Mouse (Mus musculus) heart, postnatal 0 days (tissue): ENCODE results near the gene Sycp1. TPM values are rescaled to one million over a fixed set of nuclear protein-coding genes. Genes with fewer than 3 reads are reported as not detected.
A peak's percentile ranks its signal among the peaks of the same experiment; 100 is the strongest.

Experiments
- ATAC-seq: fragments of 200-750 bp; cut with Nextera tagmentation; 2 replicates; pipeline ENCODE4 v1.8.0; 2017; ENCODE audit warnings: low read depth, moderate number of reproducible peaks, moderate library complexity; ENCODE audit not compliant: insufficient read depth
- DNase-seq: peaks from one replicate; pipeline ENCODE4 v3.0.0-alpha.2; 2016; ENCODE audit warnings: low spot score
- H3K27ac ChIP-seq: fragments of 300-500 bp; sonication (generic); 2 replicates; pipeline ENCODE4 v1.5.1; 2014; ENCODE audit warnings: low read depth, mild to moderate bottlenecking
- H3K27me3 ChIP-seq: fragments of 300-500 bp; sonication (generic); 2 replicates; pipeline ENCODE4 v1.6.1; 2014; ENCODE audit warnings: low read length, mixed read lengths; ENCODE audit not compliant: control insufficient read depth, insufficient read depth
- H3K36me3 ChIP-seq: fragments of 300-500 bp; sonication (generic); replicated peaks from 2 replicates; pipeline ENCODE4 v1.6.1; 2014; ENCODE audit warnings: low read length, mixed read lengths; ENCODE audit not compliant: control insufficient read depth, insufficient read depth
- H3K4me1 ChIP-seq: fragments of 300-500 bp; sonication (generic); 2 replicates; pipeline ENCODE4 v1.6.1; 2014; ENCODE audit warnings: antibody characterized with exemption; ENCODE audit not compliant: control insufficient read depth, insufficient read depth
- H3K4me2 ChIP-seq: fragments of 300-500 bp; sonication (generic); 2 replicates; pipeline ENCODE4 v1.6.1; 2014; ENCODE audit warnings: low read depth, mild to moderate bottlenecking, low read length, moderate library complexity
- H3K4me3 ChIP-seq: fragments of 300-500 bp; sonication (generic); 2 replicates; pipeline ENCODE4 v1.5.1; 2014; ENCODE audit warnings: low read depth, low read length
- H3K9ac ChIP-seq: fragments of 300-500 bp; sonication (generic); replicated peaks from 2 replicates; pipeline ENCODE4 v1.6.1; 2014; ENCODE audit warnings: low read depth, low read length, mixed read lengths
- H3K9me3 ChIP-seq: fragments of 300-500 bp; sonication (generic); replicated peaks from 2 replicates; pipeline ENCODE4 v1.6.1; 2016; ENCODE audit warnings: low read length; ENCODE audit not compliant: control insufficient read depth
- CTCF ChIP-seq: IDR thresholded peaks from 2 replicates; pipeline ENCODE4 v1.5.1; 2016; ENCODE audit warnings: antibody characterized with exemption, control low read depth, low read depth
- EP300 ChIP-seq: IDR thresholded peaks from 2 replicates; pipeline ENCODE4 v1.6.1; 2016; ENCODE audit warnings: antibody characterized with exemption, low read depth
- WGBS: fragments of 180-500 bp; shearing (Covaris S2); extraction: QIAGEN DNeasy Blood & Tissue Kit; methylation state at CpG from one replicate; pipeline ENCODE4 v1.1.7; 2014; 5-methylcytosine and 5-hydroxymethylcytosine counted together
- polyA plus RNA-seq: library from polyadenylated mRNA; unstranded; fragments of >200 nt; fragmentation: Nextera tagmentation; extraction: Ambion mirVana; gene quantifications from 2 replicates; pipeline ENCODE4 v1.2.1, GENCODE M21; 2015
- total RNA-seq: library from RNA; depleted of rRNA; stranded (reverse); fragments of >200 nt; gene quantifications from 2 replicates; pipeline ENCODE4 v1.2.3, GENCODE M21; 2014; ENCODE audit warnings: low replicate concordance; rRNA removed

Gene Sycp1
- total and polyA plus RNA-seq, 2 experiments from 2014 or later: not detected

GRCm38 (mm10) chr3:102803937-102804336, 132.0 kb downstream of the Sycp1 start:
- WGBS: 10% methylated on average over 3 of the region's 3 CpGs
- TF ChIP-seq EP300: no peak
- peak; percentile 87 for TF ChIP-seq CTCF
- Histone ChIP-seq H3K36me3 (no peaks in the 10 kb centered on the region), H3K27ac (no peak overlapping the region), H3K4me2 (no peak overlapping the region), H3K9me3 (0 out of 2 replicates have a peak, but pooled peaks cover 2% of the 10 kb centered on the region), H3K9ac (no peak overlapping the region), H3K27me3 (no peaks in the 10 kb centered on the region), H3K4me1 (no peaks in the 10 kb centered on the region), H3K4me3 (no peak overlapping the region)
- ATAC-seq: no peak
- DNase-seq: peak; percentile 70

- H3K27ac ChIP-seq: no peak overlapping the region
- TF ChIP-seq CTCF (no peak; the same call in 1 of the 2 replicates), EP300 (no peak)
- no peaks in the 10 kb centered on the region for H3K4me1 ChIP-seq
- H3K4me3 ChIP-seq: no peak overlapping the region
- H3K9me3 ChIP-seq: no peaks in the 10 kb centered on the region
- DNase-seq: no peak
- WGBS: 23% methylated on average over 4 of the region's 4 CpGs
- no peak overlapping the region for H3K9ac ChIP-seq
- no peaks in the 10 kb centered on the region for H3K36me3 ChIP-seq
- no peak overlapping the region for H3K4me2 ChIP-seq
- H3K27me3 ChIP-seq: no peaks in the 10 kb centered on the region
- no peak for ATAC-seq
Observed at GRCm38 (mm10) chr3:102787369-102787768, 148.5 kb downstream of the Sycp1 start.

GRCm38 (mm10) chr3:102782618-102783017, 153.3 kb downstream of the Sycp1 start, which contains the start of gene Tshb:
Gene Tshb, minus strand, starts transcription at chr3:102782718.
- no peak within 1 kb of the TSS for H3K4me3 ChIP-seq
- DNase-seq (no peak), ATAC-seq (no peak)
- no peaks in the 10 kb centered on the region for H3K4me1 ChIP-seq
- no peak within 1 kb of the TSS for H3K9ac ChIP-seq
- no peaks in the 10 kb centered on the region for H3K27me3 ChIP-seq
- WGBS: 64% methylated on average over 2 of the region's 2 CpGs
- TF ChIP-seq EP300 (no peak), CTCF (no peak)
- no peak within 1 kb of the TSS for H3K27ac ChIP-seq
- H3K4me2 ChIP-seq: no peak within 1 kb of the TSS
- no peaks in the 10 kb centered on the region for H3K36me3 ChIP-seq
- H3K9me3 ChIP-seq: no peaks in the 10 kb centered on the region

- Histone ChIP-seq H3K4me3 (no peak overlapping the region), H3K4me2 (no peak overlapping the region), H3K36me3 (peaks cover 13% of the 10 kb centered on the region), H3K9ac (no peak overlapping the region), H3K27me3 (no peaks in the 10 kb centered on the region), H3K4me1 (no peaks in the 10 kb centered on the region), H3K9me3 (no peaks in the 10 kb centered on the region), H3K27ac (no peak overlapping the region)
- no peak for TF ChIP-seq CTCF
- TF ChIP-seq EP300: no peak
- DNase-seq: no peak
- ATAC-seq: no peak
- 82% methylated on average over 4 of the region's 4 CpGs for WGBS
Observed at GRCm38 (mm10) chr3:102773018-102773417, 162.9 kb downstream of the Sycp1 start.

Other genes with a start within 250 kb of the Sycp1 start
- gene Tspan2, start 201.6 kb downstream of the Sycp1 start, total RNA-seq: 16.9 and 90.1 TPM in 2 replicates
- gene Tspan2, start 201.6 kb downstream of the Sycp1 start, polyA plus RNA-seq: 13.2 and 17.1 TPM in 2 replicates
- not detected in 2 replicates for gene Tshb, start 153.4 kb downstream of the Sycp1 start, total RNA-seq
- 0.16 TPM in 1 of 2 replicates, not detected in the other for gene Tshb, start 153.4 kb downstream of the Sycp1 start, polyA plus RNA-seq
- gene Nr1h5, start 28.0 kb upstream of the Sycp1 start, total RNA-seq: not detected in 2 replicates
- 0.04 TPM in 1 of 2 replicates, not detected in the other for gene Nr1h5, start 28.0 kb upstream of the Sycp1 start, polyA plus RNA-seq
- gene Sike1, start 59.6 kb upstream of the Sycp1 start, total RNA-seq: 31.8 TPM in 2 replicates
- gene Sike1, start 59.6 kb upstream of the Sycp1 start, polyA plus RNA-seq: 60.0 and 72.5 TPM in 2 replicates
- gene Csde1, start 84.3 kb upstream of the Sycp1 start, total RNA-seq: 229 and 268 TPM in 2 replicates
- 225 and 238 TPM in 2 replicates for gene Csde1, start 84.3 kb upstream of the Sycp1 start, polyA plus RNA-seq
- 38.3 and 43.2 TPM in 2 replicates for gene Nras, start 122.2 kb upstream of the Sycp1 start, total RNA-seq
- gene Nras, start 122.2 kb upstream of the Sycp1 start, polyA plus RNA-seq: 37.7 and 39.0 TPM in 2 replicates
- gene Ampd1, start 137.9 kb upstream of the Sycp1 start, total RNA-seq: not detected in 2 replicates
- gene Ampd1, start 137.9 kb upstream of the Sycp1 start, polyA plus RNA-seq: not detected in 2 replicates
- 3.9 and 4.0 TPM in 2 replicates for gene Dennd2c, start 166.5 kb upstream of the Sycp1 start, total RNA-seq
- gene Dennd2c, start 166.5 kb upstream of the Sycp1 start, polyA plus RNA-seq: 1.6 and 1.7 TPM in 2 replicates
- 32.0 and 33.0 TPM in 2 replicates for gene Bcas2, start 235.6 kb upstream of the Sycp1 start, total RNA-seq
- gene Bcas2, start 235.6 kb upstream of the Sycp1 start, polyA plus RNA-seq: 96.8 and 102 TPM in 2 replicates